Mouse (Mus musculus) MEL (cell line): ENCODE data around the gene Hipk1. TPM values are rescaled to one million over a fixed set of nuclear protein-coding genes. Genes with fewer than 3 reads are reported as not detected.

Experiments
- DNase-seq: peaks from one replicate; pipeline ENCODE4 v3.0.0; 2011; ENCODE audit warnings: low read depth, low spot score
- H3K27ac ChIP-seq: 2 replicates; pipeline ENCODE4 v1.5.1; 2012; ENCODE audit warnings: low read depth, mild to moderate bottlenecking, control low read depth, low read length, moderate library complexity; ENCODE audit not compliant: control insufficient read depth
- H3K27me3 ChIP-seq, 2 experiments: fragments of 150-350 bp in 1 of 2; sonication (generic) in 1 of 2; 2 replicates each; pipeline ENCODE4 v1.6.1; 2012; ENCODE audit warnings: low read length in 2 of 2, mild to moderate bottlenecking in 2 of 2, improper control_type of control experiment in 1 of 2, moderate library complexity in 1 of 2; ENCODE audit not compliant: insufficient read depth in 2 of 2, control insufficient read depth in 1 of 2
- H3K36me3 ChIP-seq, 2 experiments: 2 replicates each; pipeline ENCODE4 v1.6.1; 2012 to 2014; ENCODE audit warnings: low read length in 2 of 2, improper control_type of control experiment in 1 of 2, inconsistent platforms in 1 of 2, mild to moderate bottlenecking in 1 of 2; ENCODE audit not compliant: insufficient read depth in 2 of 2, control insufficient read depth in 1 of 2
- H3K4me1 ChIP-seq, 2 experiments: fragments of 150-350 bp in 1 of 2; sonication (generic) in 1 of 2; 2 replicates each; pipeline ENCODE4 v1.6.1; 2012; ENCODE audit warnings: low read length in 2 of 2, improper control_type of control experiment in 1 of 2, mild to moderate bottlenecking in 1 of 2; ENCODE audit not compliant: insufficient read depth in 2 of 2, control insufficient read depth in 1 of 2
- H3K4me3 ChIP-seq, 2 experiments: fragments of 150-350 bp in 1 of 2; sonication (generic) in 1 of 2; 2 replicates each; pipeline ENCODE4 v1.5.1; 2012; ENCODE audit warnings: low read depth in 2 of 2, low read length in 2 of 2, mild to moderate bottlenecking in 2 of 2, moderate library complexity in 2 of 2, control low read depth in 1 of 2, improper control_type of control experiment in 1 of 2; ENCODE audit not compliant: control insufficient read depth in 1 of 2, insufficient read depth in 1 of 2
- H3K79me2 ChIP-seq: 2 replicates; pipeline ENCODE4 v1.6.1; 2012; ENCODE audit warnings: mild to moderate bottlenecking, low read length, moderate library complexity; ENCODE audit not compliant: control insufficient read depth, poor library complexity, insufficient read depth
- H3K9ac ChIP-seq: 2 replicates; pipeline ENCODE4 v1.6.1; 2012; ENCODE audit warnings: low read depth, mild to moderate bottlenecking, control low read depth, low read length, moderate library complexity; ENCODE audit not compliant: control insufficient read depth, poor library complexity, severe bottlenecking
- H3K9me3 ChIP-seq: fragments of 150-350 bp; sonication (generic); replicated peaks from 2 replicates; pipeline ENCODE4 v1.6.1; 2012; ENCODE audit warnings: mild to moderate bottlenecking, low read length, improper control_type of control experiment, moderate library complexity; ENCODE audit not compliant: insufficient read depth
- CHD1 ChIP-seq: IDR thresholded peaks from 2 replicates; pipeline ENCODE4 v1.6.1; 2012; ENCODE audit warnings: low read depth, mild to moderate bottlenecking, inconsistent platforms, low read length, improper control_type of control experiment
- CHD2 ChIP-seq: IDR thresholded peaks from 2 replicates; pipeline ENCODE4 v1.6.1; 2011; ENCODE audit warnings: low read length, improper control_type of control experiment
- ELF1 ChIP-seq: IDR thresholded peaks from 2 replicates; pipeline ENCODE4 v1.6.1; 2014; ENCODE audit warnings: low read depth, mild to moderate bottlenecking, inconsistent platforms, low read length, improper control_type of control experiment, moderate library complexity
- GABPA ChIP-seq: IDR thresholded peaks from 2 replicates; pipeline ENCODE4 v1.6.1; 2012; ENCODE audit warnings: low read depth, mild to moderate bottlenecking, inconsistent platforms, low read length, improper control_type of control experiment, moderate library complexity
- HCFC1 ChIP-seq: IDR thresholded peaks from 2 replicates; pipeline ENCODE4 v1.6.1; 2012; ENCODE audit warnings: low read depth, mild to moderate bottlenecking, inconsistent platforms, low read length, improper control_type of control experiment, moderate library complexity
- KAT2A ChIP-seq: conservative IDR thresholded peaks from 2 replicates; pipeline ENCODE4 v1.6.1; 2012; ENCODE audit warnings: low read depth, low read length, improper control_type of control experiment, inconsistent platforms
- MAFK ChIP-seq: IDR thresholded peaks from 2 replicates; pipeline ENCODE4 v1.6.1; 2011; ENCODE audit warnings: low read depth, mild to moderate bottlenecking, low read length, improper control_type of control experiment, borderline replicate concordance
- MAX ChIP-seq: IDR thresholded peaks from 2 replicates; pipeline ENCODE4 v1.6.1; 2011; ENCODE audit warnings: low read length, improper control_type of control experiment
- MAZ ChIP-seq: IDR thresholded peaks from 2 replicates; pipeline ENCODE4 v1.6.1; 2012; ENCODE audit warnings: low read depth, mild to moderate bottlenecking, inconsistent platforms, low read length, improper control_type of control experiment
- MXI1 ChIP-seq: IDR thresholded peaks from 2 replicates; pipeline ENCODE4 v1.6.1; 2011; ENCODE audit warnings: mild to moderate bottlenecking, low read depth, low read length, improper control_type of control experiment
- MYB ChIP-seq: IDR thresholded peaks from 2 replicates; pipeline ENCODE4 v1.6.1; 2011; ENCODE audit warnings: mild to moderate bottlenecking, low read depth, low read length, improper control_type of control experiment
- MYC ChIP-seq: IDR thresholded peaks from 2 replicates; pipeline ENCODE4 v1.6.1; 2011; ENCODE audit warnings: low read depth, mild to moderate bottlenecking, low read length, improper control_type of control experiment, moderate library complexity
- NELFE ChIP-seq: IDR thresholded peaks from 2 replicates; pipeline ENCODE4 v1.6.1; 2011; ENCODE audit warnings: low read depth, low read length, improper control_type of control experiment
- RCOR1 ChIP-seq: IDR thresholded peaks from 2 replicates; pipeline ENCODE4 v1.6.1; 2012; ENCODE audit warnings: low read depth, mild to moderate bottlenecking, inconsistent platforms, low read length, improper control_type of control experiment
- SMC3 ChIP-seq: IDR thresholded peaks from 2 replicates; pipeline ENCODE4 v1.6.1; 2011; ENCODE audit warnings: low read depth, low read length, improper control_type of control experiment
- TCF12 ChIP-seq: IDR thresholded peaks from 2 replicates; pipeline ENCODE4 v1.6.1; 2014; ENCODE audit warnings: low read depth, mild to moderate bottlenecking, inconsistent platforms, low read length, improper control_type of control experiment, moderate library complexity
- UBTF ChIP-seq: IDR thresholded peaks from 2 replicates; pipeline ENCODE4 v1.6.1; 2012; ENCODE audit warnings: low read depth, mild to moderate bottlenecking, inconsistent platforms, low read length, improper control_type of control experiment, moderate library complexity, borderline replicate concordance; ENCODE audit not compliant: insufficient read depth
- USF1 ChIP-seq: IDR thresholded peaks from 2 replicates; pipeline ENCODE4 v1.6.1; 2014; ENCODE audit warnings: low read depth, mild to moderate bottlenecking, inconsistent platforms, low read length, improper control_type of control experiment, moderate library complexity
- ZC3H11A ChIP-seq: IDR thresholded peaks from 2 replicates; pipeline ENCODE4 v1.6.1; 2012; ENCODE audit warnings: low read depth, mild to moderate bottlenecking, inconsistent platforms, low read length, improper control_type of control experiment
- ZKSCAN1 ChIP-seq: IDR thresholded peaks from 2 replicates; pipeline ENCODE4 v1.6.1; 2012; ENCODE audit warnings: low read depth, mild to moderate bottlenecking, inconsistent platforms, low read length, improper control_type of control experiment, moderate library complexity
- ZMIZ1 ChIP-seq: IDR thresholded peaks from 2 replicates; pipeline ENCODE4 v1.6.1; 2012; ENCODE audit warnings: low read depth, mild to moderate bottlenecking, inconsistent platforms, low read length, improper control_type of control experiment, moderate library complexity
- ZNF384 ChIP-seq: IDR thresholded peaks from 2 replicates; pipeline ENCODE4 v1.6.1; 2012; ENCODE audit warnings: low read depth, mild to moderate bottlenecking, inconsistent platforms, low read length, improper control_type of control experiment
- polyA plus RNA-seq, 2 experiments: library from polyadenylated mRNA; stranded (reverse) in 1 of 2; unstranded in 1 of 2; fragments of >175 nt in 1 of 2; fragments of >200 nt in 1 of 2; gene quantifications; 2 replicates each; pipeline versions ENCODE4 v1.2.1 to v1.2.4; 2012; ENCODE audit warnings: low replicate concordance in 2 of 2, low read depth in 1 of 2; ENCODE audit not compliant: insufficient read length in 2 of 2, insufficient read depth in 1 of 2, missing spikeins in 1 of 2
- total RNA-seq: library from RNA; depleted of rRNA; stranded (reverse); fragments of 300-350 nt; gene quantifications from 2 replicates; pipeline ENCODE4 v1.2.3, GENCODE M21; 2012

Hipk1 gene
- total and polyA plus RNA-seq, 3 experiments = 16.7 to 28.7 TPM; not detected in 1

DNA sequence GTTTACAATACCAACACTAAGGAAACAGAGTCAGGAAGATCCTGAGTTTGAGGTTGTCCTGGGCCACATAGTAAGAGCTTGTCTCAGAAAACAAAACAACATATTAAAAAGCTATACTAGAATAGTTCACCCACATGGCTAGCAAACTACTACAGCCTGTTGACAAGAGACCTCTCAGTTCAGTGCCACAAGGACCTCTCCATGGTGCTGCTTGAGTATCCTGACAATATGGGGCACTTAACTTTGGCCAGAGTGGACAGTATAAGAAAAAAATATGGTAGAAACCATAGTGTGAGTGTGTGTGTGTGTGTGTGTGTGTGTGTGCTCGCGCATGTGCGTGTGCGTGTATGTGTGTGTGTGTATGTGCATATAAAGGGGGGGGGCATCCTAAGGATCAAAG is 79.2 kb downstream of the Hipk1 start:
- DNase-seq = peak; percentile 27
- H3K36me3 ChIP-seq = no peaks in the 10 kb centered on the region
- H3K27ac ChIP-seq = no peak overlapping the region
- H3K4me3 ChIP-seq = no peak overlapping the region
- TF ChIP-seq ELF1 = no peak
- no peak for TF ChIP-seq MXI1
- no peak for TF ChIP-seq ZKSCAN1
- no peak for TF ChIP-seq MYC
- no peak for TF ChIP-seq GABPA
- no peak for TF ChIP-seq MYB
- no peak for TF ChIP-seq ZMIZ1
- TF ChIP-seq CHD2 = no peak
- no peak for TF ChIP-seq MAFK
- no peak for TF ChIP-seq SMC3
- no peak for TF ChIP-seq MAX
- no peak for TF ChIP-seq HCFC1
- TF ChIP-seq USF1 = no peak
- TF ChIP-seq ZC3H11A = no peak
- TF ChIP-seq MAZ = no peak
- TF ChIP-seq NELFE = no peak
- TF ChIP-seq ZNF384 = no peak
- TF ChIP-seq RCOR1 = no peak
- H3K4me1 ChIP-seq = no peaks in the 10 kb centered on the region
- no peaks in the 10 kb centered on the region; a peak in 1 of 4 replicates for H3K27me3 ChIP-seq
- H3K79me2 ChIP-seq = no peaks in the 10 kb centered on the region
- H3K9ac ChIP-seq = no peak overlapping the region
- no peaks in the 10 kb centered on the region for H3K9me3 ChIP-seq

DNA sequence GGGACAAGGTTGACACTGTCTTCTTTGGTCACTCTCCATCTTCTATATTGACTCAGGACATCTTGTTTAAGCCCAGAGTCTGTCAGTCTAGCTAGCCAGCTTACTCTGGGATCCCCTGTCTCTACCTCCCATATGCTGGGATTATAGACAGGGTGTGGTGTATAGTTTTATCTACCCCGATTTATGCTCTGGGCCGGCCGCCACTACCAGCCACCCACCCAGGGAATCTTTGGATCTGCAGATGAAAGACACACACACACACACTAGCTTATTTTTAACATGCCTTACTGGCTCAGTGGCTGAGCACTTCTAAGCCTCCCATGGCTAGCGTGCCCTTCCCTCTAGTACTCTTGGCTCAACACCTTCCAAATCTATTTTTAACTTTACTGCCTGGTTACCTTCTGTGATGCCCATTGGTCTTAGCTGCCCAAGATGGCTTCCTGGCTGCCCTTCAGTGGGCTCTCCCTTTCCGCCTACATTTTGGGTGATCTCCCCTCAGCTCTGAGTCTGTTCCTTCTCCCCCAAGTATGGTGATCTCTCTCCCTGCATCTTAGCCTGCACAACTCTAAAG is 81.8 kb downstream of the Hipk1 start:
- TF ChIP-seq KAT2A = no peak
- no peak for TF ChIP-seq UBTF
- TF ChIP-seq USF1 = no peak
- TF ChIP-seq MAX = no peak
- no peak for TF ChIP-seq MYC
- no peak for TF ChIP-seq CHD1
- no peak for TF ChIP-seq GABPA
- TF ChIP-seq NELFE = no peak
- no peak for TF ChIP-seq SMC3
- no peak for TF ChIP-seq TCF12
- DNase-seq = no peak
- H3K4me3 ChIP-seq = no peak overlapping the region
- no peaks in the 10 kb centered on the region for H3K4me1 ChIP-seq
- no peaks in the 10 kb centered on the region for H3K36me3 ChIP-seq
- no peak overlapping the region for H3K9ac ChIP-seq
- H3K27ac ChIP-seq = no peak overlapping the region
- H3K9me3 ChIP-seq = no peaks in the 10 kb centered on the region
- no peaks in the 10 kb centered on the region for H3K79me2 ChIP-seq
- H3K27me3 ChIP-seq = peaks cover 0 to 3% of the 10 kb centered on the region in 2 experiments; a peak in 3 of 4 replicates
